Mouse (Mus musculus) spleen, postnatal 4 days (tissue): ENCODE data around the gene Rnf225.
A peak's percentile ranks its signal among the peaks of the same experiment; 100 is the strongest.
"Not testable (repeated sequence)": the region's sequence is repeated elsewhere in the genome, so short reads cannot be mapped to it uniquely, and the experiment has no call there.

ENCODE experiments used
- DNase-seq, 2 experiments: peaks; one replicate each; pipeline ENCODE4 v3.0.0; 2022; ENCODE audit warnings: low spot score in 2 of 2

The Rnf225 gene

DNA sequence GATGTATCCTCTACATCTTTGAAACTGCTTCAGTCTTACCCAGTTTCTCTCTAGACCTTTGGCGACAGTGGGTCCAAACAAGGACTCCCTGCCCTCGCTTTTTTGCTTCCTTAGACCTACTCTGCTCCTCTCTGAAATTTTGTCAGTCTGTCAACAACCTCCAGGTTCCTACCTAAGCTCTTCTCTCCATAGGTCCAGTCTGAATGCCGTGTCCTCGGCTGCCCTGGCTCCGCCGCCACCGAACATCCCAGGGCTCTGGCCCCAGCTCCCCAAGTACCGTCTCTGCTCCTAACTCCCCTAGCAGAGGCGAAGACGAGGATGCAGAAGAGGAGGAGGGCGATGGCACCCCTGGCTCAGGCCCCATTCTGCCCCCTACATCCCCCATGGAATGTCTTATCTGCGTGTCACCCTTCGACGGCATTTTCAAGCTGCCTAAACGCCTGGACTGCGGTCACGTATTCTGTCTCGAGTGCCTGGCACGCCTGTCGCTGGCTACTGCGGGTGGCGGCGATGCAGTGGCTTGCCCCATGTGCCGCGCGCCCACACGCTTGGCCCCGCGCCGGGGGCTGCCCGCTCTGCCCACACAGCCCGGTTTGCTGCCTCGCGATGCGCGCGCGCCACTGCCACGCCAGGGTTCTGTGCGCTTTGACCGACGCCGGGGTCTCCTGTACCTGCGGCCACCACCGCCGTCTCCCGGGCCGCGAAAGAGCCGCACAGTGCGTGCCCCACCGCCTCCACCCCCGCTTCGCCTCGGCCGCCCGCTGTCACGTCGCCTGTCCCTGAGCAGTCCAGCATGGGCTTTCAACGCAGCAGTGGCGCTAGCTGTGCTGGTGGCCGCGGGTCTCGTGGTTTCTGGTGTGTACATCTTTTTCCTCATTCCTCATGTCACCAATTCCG lies 725 bp downstream of the Rnf225 start:
- DNase-seq = no peak

DNA sequence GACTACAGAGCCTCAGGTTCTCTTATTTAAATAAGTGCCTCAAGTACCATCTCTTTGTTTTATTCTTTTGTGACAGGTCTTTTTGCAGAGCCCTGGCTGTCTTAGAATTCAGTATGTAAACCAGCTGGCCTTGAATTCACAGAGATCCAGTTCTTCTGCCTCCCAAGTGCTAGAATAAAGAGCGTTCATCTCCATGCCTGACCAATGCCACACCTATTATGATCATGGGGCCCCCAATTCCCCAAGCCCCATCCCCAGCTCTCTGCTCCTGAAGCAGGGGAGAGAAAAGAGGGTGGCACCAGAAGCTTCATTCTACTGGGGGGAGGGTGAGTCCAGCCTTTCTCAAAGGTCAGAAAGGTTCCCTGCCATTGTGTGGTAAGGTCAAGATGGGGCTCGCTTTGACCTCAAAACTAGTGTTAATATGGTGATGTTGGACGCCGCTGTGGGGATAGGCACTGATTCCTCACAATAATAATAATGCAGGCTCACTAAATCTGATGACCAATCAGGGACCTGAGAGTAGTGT lies 6.5 kb downstream of the Rnf225 start:
- no peak for DNase-seq

DNA sequence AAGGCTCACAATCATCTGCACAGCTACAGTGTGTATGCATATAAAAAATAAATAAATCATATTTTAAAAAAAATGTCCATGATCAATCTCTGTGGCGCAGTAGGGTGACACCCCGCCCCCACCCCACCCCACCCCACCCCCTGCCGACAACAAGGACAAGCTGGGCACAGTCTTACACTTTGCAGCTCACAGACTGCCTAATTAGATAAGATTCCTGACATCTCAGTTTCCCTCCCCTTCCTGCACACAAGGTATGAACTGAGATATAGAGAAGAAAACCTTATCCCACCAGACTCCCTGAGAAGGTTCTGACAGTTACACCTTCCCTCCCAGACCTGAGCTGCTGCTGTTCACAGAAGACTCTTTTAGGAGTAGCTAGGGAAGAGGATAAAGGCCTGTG lies 7.6 kb downstream of the Rnf225 start:
- DNase-seq = no peak

DNA sequence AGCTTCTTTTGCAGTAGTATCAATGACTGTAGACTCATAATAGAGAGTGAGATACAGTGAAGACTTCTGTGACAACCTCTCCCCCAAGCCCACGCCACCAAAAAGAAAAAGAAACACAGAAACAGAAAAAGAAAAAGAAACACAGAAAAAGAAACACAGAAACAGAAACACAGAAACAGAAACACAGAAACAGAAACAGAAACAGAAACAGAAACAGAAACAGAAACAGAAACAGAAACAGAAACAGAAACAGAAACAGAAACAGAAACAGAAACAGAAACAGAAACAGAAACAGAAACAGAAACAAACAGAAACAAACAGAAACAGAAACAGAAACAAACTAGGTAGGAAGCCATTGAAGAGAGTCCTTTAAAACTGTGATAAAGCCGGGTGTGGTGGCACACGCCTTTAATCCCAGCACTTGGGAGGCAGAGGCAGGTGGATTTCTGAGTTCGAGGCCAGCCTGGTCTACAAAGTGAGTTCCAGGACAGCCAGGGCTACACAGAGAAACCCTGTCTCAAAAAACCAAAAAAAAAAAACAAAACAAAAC lies 10.1 kb downstream of the Rnf225 start:
- not testable (repeated sequence) for DNase-seq

DNA sequence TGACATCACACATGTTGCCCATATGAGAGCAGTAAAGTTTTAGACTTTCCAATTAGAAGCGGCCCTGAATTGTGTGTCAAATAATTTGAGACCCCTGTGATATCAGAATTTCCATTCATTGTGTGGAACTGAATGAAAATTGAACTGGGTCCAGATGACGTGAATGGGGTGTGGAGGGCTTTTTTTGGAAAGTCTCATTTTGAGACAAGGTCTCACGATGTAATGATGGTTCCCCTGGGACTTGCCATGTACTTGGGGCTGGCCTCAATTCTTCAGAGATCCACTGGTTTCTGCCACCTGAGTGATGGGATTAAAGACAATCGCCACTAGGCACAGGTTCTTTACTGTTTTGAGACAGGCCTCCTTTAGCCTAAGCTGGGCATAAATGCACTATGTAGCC lies 13.4 kb downstream of the Rnf225 start:
- DNase-seq = no peak

DNA sequence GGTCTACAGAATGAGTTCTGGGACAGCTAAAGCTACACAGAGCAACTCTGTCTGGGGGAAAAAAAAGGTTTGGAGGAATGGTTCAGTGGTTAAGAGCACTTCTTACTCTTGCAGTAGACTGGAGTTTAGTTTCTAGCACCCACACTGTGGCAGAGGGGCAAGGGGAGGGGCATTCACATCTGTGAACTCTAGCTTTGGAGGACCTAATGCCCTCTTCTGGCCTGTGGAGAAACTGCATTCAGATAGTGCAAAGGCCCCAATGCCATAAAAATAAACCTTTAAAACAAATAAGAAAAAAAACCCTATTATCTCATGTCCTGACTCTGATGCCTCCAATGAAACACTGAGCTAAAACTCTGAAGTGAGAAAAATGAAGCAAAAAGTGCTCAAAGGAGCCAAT lies 16.3 kb downstream of the Rnf225 start:
- no peak for DNase-seq

DNA sequence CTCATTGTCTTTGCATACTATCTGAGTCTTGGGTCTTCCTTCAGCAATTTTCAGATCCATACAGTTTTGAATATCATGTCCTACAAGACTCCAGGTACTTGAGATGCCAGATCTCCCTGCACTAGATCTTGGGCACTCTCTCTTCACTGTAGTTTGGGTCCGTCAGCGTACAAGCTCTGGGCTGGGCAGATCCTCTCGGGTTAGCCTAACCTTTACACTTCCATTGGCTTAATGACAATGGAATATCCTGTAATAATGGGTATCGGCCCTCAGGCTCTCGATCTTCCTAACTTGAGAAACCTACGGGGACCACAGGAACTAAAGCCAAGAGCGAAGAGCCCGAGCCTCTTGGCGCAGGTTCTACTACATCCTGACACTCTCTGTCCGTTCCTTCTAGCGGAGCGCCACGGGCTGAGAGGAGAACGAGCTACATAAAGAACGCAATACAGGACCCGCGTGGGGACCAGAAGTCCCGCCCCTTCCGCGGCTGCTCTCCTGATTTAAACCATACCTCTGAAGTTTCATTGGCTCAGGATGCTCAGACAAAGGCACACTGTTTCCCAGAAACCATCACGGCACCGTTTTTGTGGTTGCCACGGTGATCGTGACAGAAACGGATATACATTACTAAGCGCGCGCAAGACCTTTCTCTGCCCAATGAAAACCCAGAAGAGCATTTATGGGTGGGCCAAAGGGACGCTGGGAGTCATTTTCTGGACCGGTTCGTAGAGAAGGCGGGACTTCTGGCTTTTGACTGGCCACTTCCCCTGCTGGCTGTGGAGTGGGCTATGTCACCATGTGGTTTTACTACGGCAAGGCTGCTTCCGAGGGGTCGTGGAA lies 22.0 kb downstream of the Rnf225 start:
- peak; percentile 89 to 90 for DNase-seq

DNA sequence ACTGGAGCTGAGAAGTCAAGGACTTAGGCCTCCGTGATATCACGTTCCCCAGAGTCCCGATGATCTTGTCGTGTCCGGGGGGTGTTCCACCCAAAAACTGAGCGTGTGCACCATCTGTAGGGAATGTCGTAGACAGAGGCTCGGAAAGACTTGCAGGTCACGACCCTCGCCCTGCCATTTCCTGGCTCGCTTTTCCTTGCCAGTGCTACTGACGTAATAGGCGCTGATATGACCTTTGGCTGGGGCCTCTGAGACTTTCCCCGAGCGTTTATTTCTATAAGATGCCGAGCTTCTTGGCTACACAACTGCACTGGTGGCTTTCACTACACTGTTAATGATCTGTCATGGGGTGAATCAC lies 22.6 kb downstream of the Rnf225 start:
- no peak for DNase-seq

DNA sequence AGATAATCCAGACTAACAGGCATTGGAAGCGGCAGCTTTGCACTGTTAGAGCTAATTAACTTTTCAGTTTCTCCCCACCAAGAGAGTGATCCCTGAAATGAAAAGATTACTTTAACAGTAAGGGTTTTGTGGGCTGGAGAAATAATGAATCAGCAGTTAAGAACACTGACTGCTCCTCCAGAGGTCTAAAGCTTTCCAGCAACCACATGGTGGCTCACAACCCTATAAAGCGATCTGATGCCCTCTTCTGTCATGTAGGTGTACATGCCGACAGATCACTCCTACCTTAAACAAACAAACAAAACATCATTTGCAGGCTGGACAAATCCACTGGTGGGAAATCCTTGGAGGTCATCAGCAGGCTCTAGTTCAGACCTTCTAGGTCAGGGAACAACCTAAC lies 27.7 kb downstream of the Rnf225 start:
- DNase-seq = no peak

DNA sequence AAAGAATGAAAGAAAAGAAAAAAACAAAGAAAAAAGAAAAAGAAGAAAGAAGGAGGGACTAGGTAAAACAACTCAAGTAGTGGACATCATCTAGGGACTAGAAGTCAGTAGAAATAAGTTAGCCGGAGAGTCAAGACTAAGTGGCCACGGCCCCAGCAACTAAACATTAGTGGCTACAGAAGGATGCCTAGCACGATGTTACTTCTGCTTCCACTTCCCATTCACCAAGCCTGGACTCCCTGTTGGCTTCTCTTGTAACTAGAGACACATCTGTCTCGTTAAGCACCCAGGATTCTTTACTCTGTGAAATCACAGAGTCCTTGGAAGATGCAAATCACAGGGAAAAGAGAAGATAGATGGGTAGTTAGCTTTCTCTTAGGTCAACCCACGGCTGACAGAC lies 30.3 kb downstream of the Rnf225 start:
- DNase-seq = no peak

DNA sequence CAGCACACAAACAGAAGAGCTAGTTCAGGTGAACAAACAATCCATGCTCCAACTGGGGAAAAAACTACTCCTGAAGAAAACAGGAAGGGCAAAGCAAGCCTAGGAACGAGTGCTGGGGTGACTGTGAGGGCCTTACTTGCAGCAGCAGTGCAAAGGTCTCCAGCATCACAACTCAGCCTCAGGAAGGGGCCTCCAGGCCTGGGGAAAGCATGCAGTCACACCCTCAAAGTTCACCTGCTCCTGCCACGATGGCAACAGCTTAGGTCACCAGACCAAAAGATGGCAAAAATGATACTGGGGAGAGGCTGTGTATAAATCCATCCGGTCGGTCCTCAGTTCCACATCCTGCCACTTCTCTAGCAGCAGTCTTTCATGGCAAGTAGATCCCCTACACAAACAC lies 31.7 kb downstream of the Rnf225 start:
- no peak for DNase-seq

DNA sequence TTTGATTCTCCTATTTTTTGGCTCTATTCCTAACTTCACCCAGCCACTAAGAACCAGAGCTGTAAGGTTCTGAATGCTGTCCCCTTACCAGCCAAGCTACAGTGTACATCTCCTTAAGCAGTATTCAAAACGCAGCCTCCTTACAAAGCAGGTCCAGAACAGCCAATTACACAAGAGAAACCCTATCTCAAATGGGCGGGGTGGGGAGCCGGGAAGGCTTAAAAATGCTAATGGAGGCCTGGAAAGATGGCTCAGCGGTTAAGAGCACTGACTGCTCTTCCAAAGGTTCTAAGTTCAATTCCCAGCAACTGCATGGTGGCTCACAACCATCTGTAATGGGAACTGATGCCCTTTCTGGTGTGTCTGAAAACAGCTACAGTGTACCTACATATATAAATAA lies 32.5 kb downstream of the Rnf225 start:
- DNase-seq = no peak

DNA sequence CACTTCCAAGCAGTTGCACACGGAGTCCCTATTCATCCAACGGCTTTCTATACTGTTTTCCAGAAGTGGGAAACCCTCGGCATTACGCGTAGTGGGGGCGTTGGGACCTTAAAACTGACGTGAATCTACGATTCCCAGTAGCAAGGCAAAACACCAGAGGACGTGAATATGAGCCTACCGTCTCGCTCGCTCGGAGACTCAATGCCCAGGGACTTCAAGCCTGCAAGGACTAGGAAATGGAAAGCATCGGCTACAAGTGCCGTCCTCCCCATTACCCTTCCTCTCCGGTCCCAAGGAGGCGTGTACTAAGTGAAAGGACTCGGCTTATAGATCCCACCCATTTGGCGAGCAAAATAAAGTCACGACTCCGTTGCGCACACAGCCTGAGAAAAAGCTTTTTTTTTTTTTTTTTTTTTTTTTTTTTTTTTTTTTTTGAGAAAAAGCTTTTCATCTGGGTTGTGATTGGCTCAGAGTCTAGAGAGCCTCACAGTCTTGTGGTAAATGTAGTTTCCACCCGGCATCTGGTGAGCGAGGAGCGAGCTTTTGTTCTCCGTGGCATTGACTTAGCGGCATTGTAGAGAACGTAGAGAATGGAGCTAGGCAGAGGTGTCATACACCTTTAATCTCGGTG lies 34.4 kb downstream of the Rnf225 start:
- peak; percentile 23 to 65 for DNase-seq

DNA sequence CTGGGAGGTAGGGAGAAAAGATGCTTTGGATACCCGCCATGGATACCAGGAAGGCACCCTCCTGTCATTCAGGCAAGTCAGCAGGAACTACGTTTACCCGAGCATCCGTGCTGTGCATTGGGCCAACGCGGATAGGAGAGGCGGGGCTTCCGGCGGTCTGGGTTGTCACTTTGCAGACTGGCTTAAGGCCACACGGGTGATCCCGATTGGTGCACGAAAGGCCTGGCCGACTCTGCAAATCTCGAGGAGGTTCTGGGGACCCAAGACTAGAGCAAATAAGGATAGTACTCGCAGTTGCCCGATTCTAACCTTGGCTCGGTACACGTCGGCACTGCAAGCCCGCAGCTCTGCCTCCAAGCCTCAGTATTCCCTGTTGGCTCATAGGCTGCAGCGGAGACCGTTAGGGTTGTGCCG lies 38.5 kb downstream of the Rnf225 start, which contains the start of gene Zfp324:
TSS of gene Zfp324 (plus strand) at position 161 of the 414 bp plus-strand sequence.
- peak; percentile 87 to 91 for DNase-seq

DNA sequence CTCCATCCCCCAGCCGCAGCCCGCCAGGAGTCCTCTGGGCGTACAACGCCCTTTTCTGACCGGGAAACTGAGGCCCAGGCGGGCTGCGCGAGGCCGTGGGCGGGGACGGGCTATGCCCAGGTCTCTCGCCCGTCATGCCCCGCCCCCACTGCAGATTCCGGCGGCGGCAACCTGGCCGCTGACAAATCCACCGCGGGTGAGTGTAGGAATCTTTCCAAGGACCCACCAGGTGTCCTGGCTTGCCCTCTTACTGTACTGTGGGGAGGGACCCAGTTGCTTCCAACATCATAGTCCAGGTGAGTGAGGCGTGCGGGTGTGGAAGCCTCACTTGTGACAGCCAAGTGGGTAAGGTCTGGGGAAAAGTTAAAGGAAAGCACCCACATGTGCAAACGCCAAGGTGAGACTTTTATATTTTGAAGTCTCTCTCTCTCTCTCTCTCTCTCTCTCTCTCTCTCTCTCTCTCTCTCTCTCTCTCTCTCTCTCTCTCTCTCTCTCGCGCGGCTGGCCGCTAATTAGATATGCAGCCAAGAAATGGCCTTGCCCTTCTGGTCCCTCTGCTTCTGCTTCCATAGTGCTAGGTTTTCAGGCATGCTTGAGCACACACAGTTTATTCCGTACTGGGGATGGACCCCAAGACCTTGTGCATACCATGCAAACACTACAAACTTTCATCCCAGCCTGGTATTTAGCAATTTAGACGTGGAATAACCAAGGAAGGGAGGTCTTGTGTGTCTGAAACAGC lies 39.1 kb downstream of the Rnf225 start:
- DNase-seq = peak; percentile 69 to 87

DNA sequence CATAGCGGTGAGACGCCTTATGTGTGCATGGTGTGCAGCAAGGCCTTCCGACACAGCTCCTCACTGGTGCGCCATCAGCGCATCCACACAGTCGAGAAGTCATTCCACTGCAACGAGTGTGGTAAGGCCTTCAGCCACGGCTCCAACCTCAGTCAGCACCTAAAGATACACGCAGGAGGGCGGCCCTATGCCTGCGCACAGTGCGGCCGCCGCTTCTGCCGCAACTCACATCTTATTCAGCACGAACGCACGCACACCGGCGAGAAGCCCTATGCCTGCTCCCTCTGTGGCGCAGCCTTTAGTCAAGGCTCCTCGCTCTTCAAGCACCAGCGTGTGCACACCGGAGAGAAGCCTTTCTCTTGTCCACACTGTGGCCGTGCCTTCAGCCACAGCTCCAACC lies 43.7 kb downstream of the Rnf225 start:
- no peak for DNase-seq

DNA sequence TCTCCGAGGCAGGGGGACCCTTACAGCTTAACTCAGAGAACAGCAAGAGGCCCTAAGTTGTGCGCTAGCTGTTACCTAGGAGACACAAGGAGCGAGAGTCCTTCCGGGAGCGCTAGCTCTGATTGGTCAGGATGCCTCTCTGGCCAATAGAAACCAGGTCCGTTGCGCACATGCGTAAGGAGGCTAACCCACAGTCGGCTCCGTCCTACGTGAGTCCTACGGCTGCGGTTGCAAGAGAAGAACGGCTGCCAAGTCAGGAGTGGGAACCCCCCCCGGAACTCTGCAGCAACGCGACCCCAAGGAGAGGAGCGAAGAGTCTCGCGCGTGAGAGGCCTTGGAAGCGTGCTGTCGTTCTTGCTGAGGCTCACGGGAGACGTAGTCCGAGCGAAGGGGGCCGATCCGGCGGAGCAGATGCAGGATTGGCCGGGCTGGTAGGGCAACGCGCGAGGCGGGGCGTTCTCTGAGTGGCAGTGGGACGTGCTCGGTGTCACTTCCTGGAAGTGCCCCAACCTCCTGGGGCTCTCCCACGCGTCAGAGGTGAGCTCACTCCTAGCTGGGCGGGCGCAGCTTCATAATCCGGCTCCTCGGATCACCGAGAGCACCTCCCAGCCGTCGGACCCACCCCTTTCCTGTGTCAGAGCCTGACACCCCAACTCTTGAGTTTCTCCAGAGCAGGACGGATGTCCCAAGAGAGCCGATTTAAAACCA lies 50.6 kb downstream of the Rnf225 start, which contains the start of gene Zfp446:
TSS of gene Zfp446 (plus strand) at position 167 of the 708 bp plus-strand sequence.
- DNase-seq = peak; percentile 96 to 97

DNA sequence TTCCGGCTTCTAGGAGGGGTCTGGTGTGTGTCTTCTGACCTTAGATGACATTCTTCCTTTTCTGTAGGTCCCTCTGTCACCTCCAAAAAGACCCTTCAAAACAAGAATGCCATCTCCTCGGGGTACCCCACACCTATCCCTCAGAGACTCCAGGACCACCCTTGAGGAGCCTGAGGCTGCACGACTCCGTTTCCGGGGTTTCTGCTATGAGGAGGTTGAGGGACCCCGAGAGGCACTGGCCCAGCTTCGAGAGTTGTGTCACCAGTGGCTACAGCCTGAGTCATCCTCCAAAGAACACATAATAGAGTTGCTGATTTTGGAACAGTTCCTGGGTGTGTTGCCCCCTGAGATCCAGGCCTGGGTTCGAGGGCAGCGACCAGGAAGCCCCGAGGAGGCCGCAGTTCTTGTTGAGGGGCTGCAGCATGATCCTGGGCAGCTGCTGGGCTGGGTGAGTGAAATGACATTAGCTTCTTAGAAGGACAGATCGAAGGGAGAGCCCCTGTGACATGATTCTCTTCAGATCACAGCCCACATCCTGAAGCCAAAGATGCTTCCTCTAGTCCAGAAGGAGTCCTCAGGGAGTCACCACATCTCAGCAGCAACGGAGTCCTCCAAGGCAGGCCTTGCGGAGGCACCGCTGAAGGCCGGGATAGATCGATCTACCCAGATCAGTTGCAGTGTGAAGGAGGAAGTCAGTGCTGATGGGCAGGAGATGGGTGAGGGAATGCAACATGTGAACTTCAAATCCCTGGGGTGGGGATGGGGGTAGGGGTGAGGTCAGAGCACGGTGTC lies 51.9 kb downstream of the Rnf225 start:
- no peak for DNase-seq

DNA sequence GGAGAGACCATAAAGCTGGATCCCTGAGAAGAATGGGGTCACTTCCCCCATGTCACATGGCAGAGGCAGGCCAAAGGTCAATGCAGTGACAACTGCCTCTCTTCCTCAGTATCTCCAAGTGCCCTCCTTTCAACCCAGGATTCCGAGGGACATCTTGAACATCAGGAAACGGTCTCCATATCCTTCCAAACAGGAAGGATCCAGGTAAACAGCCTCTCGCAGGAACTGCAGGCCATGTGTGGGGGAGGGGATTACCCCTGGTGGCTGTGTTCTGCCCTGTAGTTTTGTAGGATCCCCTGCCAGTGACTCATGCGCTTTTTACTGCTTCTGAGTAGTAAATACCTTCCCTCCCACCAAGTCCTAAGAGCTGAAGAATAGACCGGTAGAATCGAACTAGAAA lies 52.6 kb downstream of the Rnf225 start:
- DNase-seq = no peak

DNA sequence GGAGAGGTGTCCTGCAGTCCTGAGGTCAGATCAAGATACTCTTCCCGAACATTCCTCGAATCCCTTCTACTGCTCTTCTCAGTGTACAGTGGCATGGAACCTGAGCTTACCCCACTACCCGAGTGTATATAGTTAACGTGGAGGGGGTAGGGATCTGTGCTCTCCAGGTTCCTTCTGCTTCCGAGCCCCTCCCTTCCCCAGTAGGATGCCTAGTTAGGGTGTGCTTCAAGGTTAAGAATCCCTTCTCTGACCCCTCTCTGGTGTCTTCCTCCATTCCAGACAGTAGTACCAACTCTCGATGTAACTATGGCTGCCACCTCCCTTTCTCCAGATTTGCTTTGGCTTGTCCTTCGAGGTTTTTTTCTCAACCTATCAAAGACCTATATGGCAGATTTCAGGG lies 53.1 kb downstream of the Rnf225 start:
- no peak for DNase-seq
